Mouse (Mus musculus) layer of hippocampus, postnatal 36 days (tissue): ENCODE results near the gene Foxred2. TPM values are rescaled to one million over a fixed set of nuclear protein-coding genes. Genes with fewer than 3 reads are reported as not detected.

Source experiments
- DNase-seq, 2 experiments: peaks; one replicate each; pipeline ENCODE4 v3.0.0; 2022
- total RNA-seq, 2 experiments: library from RNA; stranded (reverse); gene quantifications; 2 replicates each; pipeline ENCODE4 v1.2.3; 2021

Foxred2 gene
- total RNA-seq: 10 to 100 TPM; 10.5 to 11.8 TPM

- peak; percentile 84 to 86 for DNase-seq
Measured at GRCm38 (mm10) chr15:77956404-77956901, at the start of gene Foxred2. Gene Foxred2 (minus strand): TSS chr15:77956722.

DNA sequence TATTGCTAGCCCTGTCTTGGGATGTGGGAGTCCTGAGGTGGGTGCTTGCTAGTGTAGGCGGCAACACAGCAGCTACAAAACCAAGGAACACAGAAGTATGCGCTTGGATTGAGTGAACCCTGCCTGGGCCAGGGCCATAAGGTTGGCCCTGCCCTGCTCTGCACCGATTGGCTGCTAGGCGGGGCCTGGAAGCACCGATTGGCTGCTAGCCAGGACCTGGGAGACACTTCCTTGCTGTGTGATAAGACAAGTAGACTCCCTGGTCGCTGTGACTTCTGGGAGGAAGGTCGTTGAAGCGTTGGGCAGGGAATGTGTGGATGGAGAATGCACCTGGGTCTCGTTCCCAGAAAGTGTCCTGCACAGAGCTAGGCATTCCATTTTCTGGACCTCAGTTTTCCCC, 47.4 kb upstream of the Foxred2 start:
- DNase-seq: no peak

GRCm38 (mm10) chr15:78001400-78001799, 44.9 kb upstream of the Foxred2 start:
- DNase-seq: no peak

DNA sequence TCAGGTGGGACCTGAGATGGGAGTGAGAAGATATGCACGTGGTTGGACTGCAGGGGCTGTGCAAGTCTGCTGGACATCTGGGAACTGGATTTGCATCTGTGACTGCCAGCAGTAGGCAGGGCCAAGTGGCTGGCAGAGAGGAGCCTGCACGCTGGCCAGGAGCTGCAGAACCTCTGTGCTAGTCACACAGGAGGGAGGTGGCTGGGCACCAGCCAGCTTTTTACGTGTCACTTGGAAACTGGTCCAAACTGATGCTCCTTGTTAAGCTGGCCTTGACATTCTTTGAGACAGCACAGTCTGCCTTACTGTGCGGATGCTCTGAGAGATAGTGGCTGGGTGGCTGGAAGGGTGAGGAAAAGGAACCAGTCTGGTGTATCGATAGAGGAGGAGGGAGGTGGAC, 32.0 kb upstream of the Foxred2 start:
- DNase-seq: no peak

- DNase-seq: no peak
Measured at GRCm38 (mm10) chr15:77983391-77983790, 26.9 kb upstream of the Foxred2 start.

DNA sequence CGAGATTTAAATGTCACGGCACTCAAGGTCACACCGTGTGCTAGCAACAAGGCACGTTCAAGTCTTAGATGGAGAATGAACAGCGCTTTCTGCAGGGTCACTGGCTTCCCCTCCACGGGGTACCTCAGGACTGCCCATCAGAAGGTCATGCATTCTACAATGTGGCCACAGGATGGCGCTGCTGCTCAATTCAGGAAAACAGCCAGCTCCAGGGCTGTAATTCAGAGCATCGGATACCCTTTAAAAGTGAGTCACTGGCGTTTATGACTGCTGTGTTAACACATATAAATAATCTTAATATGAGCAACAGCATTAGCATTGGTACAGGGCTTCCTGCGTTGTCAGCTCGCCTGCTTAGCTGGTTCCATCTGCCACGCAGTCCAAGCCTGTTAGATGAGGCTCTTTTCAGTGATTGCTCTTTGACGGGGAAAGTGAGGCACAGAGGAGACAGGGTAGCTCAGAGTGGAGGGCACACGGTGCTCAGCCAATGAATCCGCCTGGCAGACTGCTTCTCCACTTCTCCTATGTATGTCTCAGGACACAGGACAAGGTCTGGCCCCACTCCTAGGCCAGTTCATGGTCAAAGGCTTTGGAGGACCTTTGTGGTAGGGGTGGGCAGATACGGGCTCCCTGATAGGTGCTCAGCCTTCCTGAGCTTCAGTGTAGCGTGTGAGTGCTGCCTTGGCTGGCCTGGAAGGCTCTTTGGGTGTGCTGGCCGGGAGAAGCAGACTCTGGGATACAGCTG, 25.8 kb upstream of the Foxred2 start:
- peak; percentile 78 to 83 for DNase-seq

DNA sequence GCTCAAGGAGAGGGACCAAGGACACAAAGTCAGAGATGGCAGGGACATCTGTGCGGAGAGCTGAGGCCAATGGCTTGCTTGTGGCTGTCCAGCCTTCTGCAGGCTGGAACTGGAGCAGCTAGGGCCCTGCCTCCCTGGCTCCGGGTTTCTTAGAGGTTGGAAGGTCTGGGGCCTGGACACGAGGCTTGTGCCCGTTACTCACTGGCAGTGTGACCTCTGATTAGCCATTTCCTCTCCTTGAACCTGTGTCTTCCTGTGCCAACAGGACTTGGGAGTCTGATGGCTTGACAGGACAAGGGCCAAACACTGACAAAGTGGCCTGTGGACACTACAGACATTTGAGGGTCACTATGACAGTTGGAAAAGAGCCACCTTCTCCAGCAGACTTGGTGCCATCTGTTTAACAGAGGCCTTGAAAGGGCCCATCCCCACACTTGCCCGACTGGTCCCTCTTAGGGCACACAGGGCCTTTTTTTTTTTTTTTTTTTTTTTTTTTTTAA, 24.7 kb upstream of the Foxred2 start:
- DNase-seq: no peak

DNA sequence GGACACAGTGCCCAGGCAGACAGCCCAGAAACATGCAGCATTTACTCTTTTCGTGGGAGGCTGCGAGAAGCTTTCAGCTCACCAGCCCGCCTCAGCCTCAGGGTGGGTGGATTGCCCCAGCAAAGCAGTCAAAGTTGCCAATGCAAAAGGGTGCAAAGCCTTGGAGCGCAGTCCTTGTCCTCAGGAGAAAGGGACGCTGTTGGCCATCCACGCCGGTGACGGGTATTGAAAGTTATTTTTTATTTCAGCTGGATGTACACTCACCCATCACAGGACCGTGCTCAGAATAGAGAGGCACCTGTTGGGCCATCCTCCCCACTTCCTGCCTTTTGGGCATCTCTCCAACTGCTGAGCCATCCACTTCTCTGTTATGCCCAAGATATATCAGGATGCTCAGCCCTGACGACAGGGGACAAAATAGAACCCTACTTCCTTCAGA, 22.9 kb upstream of the Foxred2 start:
- no peak for DNase-seq

DNA sequence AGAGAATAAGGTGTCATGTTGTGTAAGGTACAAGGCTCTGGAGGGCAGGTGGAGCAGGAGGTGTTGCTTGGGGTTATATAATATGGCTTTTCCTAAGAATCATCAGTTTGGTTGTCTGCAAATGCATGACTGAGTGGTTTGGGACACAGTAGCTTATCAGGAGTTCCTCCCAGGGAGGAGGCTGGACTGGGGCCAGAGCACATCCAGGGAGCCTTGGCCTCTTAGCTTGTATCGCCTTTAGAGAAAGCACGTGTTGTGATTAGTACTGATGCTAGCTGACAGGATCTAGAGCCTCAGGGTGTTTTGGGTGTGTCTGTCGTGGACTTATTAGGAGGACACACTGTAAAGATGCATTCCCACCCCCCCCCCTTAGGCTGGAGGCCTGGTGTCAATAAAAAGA, 21.1 kb upstream of the Foxred2 start:
- DNase-seq: no peak

DNA sequence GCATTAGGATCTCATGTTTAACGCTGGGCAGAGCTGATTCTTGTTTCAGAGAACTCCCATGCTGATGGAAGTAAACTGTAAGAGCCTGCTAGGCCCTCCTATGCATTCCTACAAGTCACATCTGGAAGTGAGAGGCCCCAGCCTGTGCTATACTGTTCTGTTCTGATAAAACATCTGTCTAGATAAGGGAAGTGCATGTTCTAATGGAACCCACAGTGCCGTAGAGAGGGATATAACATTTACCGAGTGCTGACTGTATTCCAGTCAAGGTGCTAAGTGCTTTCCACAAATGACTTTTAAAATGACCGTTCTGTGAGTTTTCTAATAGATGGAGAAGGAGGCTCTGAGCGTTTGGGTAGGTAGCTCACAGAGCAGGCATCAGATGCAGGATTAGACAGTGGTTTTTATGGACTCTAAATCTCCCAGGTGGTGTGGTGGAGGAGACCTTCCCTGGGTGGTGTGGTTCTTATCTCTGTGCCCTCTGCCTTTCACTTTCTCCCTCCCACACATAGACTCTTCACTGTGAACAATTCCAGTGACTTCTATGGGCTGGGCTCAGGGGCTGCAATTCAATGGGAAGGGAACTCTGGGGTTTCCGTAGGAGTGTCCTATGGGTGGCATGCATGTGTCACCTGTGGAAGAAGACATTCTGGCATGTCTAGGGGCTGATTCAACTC, 17.8 kb upstream of the Foxred2 start:
- DNase-seq: no peak

- DNase-seq: peak; percentile 96 to 97
Measured at GRCm38 (mm10) chr15:77970470-77971292, 14.2 kb upstream of the Foxred2 start, which contains the start of gene Eif3d. Gene Eif3d (minus strand): TSS chr15:77970813.

- no peak for DNase-seq
Measured at GRCm38 (mm10) chr15:77969940-77970469, 13.5 kb upstream of the Foxred2 start.

DNA sequence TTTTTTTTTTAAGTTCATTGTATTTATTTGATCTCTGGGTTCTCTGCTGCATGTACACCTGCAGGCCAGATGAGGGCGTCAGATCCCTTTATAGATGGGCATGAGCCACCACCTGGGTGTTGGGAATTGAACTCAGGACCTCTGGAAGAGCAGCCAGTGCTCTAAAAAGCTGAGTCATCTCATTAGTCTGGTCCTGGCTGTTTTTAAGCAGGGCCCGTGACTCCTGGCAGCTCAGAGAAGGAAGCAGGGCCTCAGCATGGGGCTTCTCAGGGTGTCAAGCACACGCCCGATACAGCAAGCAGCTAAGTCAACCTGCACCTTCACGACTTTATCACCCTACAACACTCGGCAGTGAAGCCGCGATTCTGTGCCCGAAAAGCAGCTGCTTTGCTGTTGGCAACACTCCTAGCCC, 8.6 kb upstream of the Foxred2 start:
- no peak for DNase-seq

- DNase-seq: no peak
Measured at GRCm38 (mm10) chr15:77962447-77962846, 5.9 kb upstream of the Foxred2 start.

GRCm38 (mm10) chr15:77960693-77961092, 4.2 kb upstream of the Foxred2 start:
- DNase-seq: no peak

DNA sequence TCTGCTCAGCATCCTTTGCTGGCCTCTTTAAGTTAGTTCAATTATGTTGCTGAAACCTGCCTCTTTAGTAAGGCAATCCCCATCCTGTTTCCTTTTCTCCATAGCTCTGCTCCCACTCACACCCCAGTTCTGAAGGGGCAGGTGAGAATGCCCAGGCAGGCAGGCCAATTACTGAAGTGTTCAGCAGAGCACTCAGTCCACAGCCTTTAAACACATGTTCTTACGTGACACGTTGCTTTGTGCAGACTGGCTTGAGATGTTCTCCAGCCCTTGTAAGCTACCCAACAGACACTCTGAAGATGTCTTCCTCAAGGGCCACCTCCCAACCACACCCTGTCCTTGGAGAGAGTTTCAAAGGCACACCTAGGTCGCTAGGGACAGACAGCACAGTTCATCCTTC, 1.5 kb upstream of the Foxred2 start:
- no peak for DNase-seq

GRCm38 (mm10) chr15:77957625-77958024, 1.1 kb upstream of the Foxred2 start:
- DNase-seq: no peak

- DNase-seq: peak in 1 of 2 experiments; percentile 30
Measured at GRCm38 (mm10) chr15:77955440-77956403, 800 bp downstream of the Foxred2 start.

GRCm38 (mm10) chr15:77954362-77954761, 2.2 kb downstream of the Foxred2 start:
- DNase-seq: no peak

DNA sequence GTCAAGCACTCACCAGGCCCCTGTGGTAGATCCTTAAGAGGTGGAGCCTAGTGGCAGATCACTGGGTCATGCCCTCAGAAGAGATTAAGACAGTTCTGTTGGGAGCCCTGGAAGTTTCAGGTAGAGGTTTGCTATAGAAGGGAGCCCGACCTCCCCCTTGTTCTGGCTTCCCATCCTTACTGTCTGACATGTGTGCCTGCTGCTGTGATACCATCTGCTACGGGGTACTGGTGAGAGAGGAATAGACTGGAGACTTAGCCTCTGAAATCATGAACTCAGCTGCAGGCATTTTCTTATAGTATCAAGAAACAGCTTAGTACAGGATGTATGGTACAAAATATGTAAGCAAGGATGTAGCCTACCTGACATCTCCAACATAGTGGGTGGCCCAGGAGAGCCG, 3.6 kb downstream of the Foxred2 start:
- no peak for DNase-seq

DNA sequence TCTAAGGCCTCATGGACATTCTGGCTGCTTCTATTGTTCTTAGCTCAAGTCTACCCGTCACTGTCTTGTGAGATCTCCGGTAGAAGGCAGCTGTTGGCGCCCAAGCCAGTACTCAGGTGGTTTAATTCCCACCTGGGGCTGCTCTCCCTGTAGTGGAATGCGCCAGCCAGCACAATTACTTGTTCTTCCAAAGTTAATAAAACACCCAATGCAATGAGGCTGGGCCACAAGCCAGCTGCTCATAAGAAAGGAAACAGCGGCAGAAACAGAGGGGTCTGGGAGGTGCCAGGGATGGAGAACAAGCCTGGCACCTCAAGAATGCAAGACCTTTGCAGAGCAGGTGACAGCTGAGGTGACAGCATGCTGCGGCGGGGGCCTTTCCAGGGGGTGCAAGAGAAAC, 7.5 kb downstream of the Foxred2 start:
- no peak for DNase-seq
